Mouse (Mus musculus) midbrain, postnatal 0 days (tissue): ENCODE results near the gene Bmp8b. TPM values are rescaled to one million over a fixed set of nuclear protein-coding genes. Genes with fewer than 3 reads are reported as not detected.
"Not testable (repeated sequence)": the region's sequence is repeated elsewhere in the genome, so short reads cannot be mapped to it uniquely, and the experiment has no call there.

Source experiments
- ATAC-seq: fragments of 200-750 bp; cut with Nextera tagmentation; 2 replicates; pipeline ENCODE4 v1.8.0; 2017; ENCODE audit warnings: moderate number of reproducible peaks, mild to moderate bottlenecking, moderate TSS enrichment, moderate library complexity; ENCODE audit not compliant: low FRiP score
- DNase-seq: peaks from one replicate; pipeline ENCODE4 v3.0.0-alpha.2; 2015; ENCODE audit warnings: low spot score
- H3K27ac ChIP-seq: fragments of 300-500 bp; sonication (generic); 2 replicates; pipeline ENCODE4 v1.5.1; 2014; ENCODE audit warnings: low read depth, mild to moderate bottlenecking, low read length, mixed read lengths
- H3K27me3 ChIP-seq: fragments of 300-500 bp; sonication (generic); 2 replicates; pipeline ENCODE4 v1.6.1; 2014; ENCODE audit warnings: low read length, control low read depth, mixed read lengths; ENCODE audit not compliant: insufficient read depth
- H3K36me3 ChIP-seq: fragments of 300-500 bp; sonication (generic); 2 replicates; pipeline ENCODE4 v1.6.1; 2014; ENCODE audit warnings: low read length, control low read depth, mixed read lengths; ENCODE audit not compliant: insufficient read depth
- H3K4me1 ChIP-seq: fragments of 300-500 bp; sonication (generic); 2 replicates; pipeline ENCODE4 v1.6.1; 2014; ENCODE audit warnings: mild to moderate bottlenecking, control low read depth, antibody characterized with exemption, low read length, mixed read lengths; ENCODE audit not compliant: insufficient read depth
- H3K4me2 ChIP-seq: fragments of 300-500 bp; sonication (generic); 2 replicates; pipeline ENCODE4 v1.6.1; 2014; ENCODE audit warnings: low read depth, mild to moderate bottlenecking, low read length, mixed read lengths; ENCODE audit not compliant: poor library complexity, severe bottlenecking
- H3K4me3 ChIP-seq: fragments of 300-500 bp; sonication (generic); 2 replicates; pipeline ENCODE4 v1.5.1; 2014; ENCODE audit warnings: low read depth, mild to moderate bottlenecking, low read length, moderate library complexity
- H3K9ac ChIP-seq: fragments of 300-500 bp; sonication (generic); replicated peaks from 2 replicates; pipeline ENCODE4 v1.6.1; 2014; ENCODE audit warnings: mild to moderate bottlenecking, low read length, moderate library complexity, mixed read lengths; ENCODE audit not compliant: poor library complexity, severe bottlenecking
- H3K9me3 ChIP-seq: fragments of 300-500 bp; sonication (generic); 2 replicates; pipeline ENCODE4 v1.6.1; 2016; ENCODE audit warnings: low read length, control low read depth
- CTCF ChIP-seq: IDR thresholded peaks from 2 replicates; pipeline ENCODE4 v1.5.1; 2016; ENCODE audit warnings: antibody characterized with exemption, mild to moderate bottlenecking
- WGBS: fragments of 180-500 bp; shearing (Covaris S2); extraction: QIAGEN DNeasy Blood & Tissue Kit; methylation state at CpG from one replicate; pipeline ENCODE4 v1.1.7; 2014; 5-methylcytosine and 5-hydroxymethylcytosine counted together
- polyA plus RNA-seq: library from polyadenylated mRNA; unstranded; fragments of >200 nt; fragmentation: Nextera tagmentation; extraction: Ambion mirVana; gene quantifications from 2 replicates; pipeline ENCODE4 v1.2.1, GENCODE M21; 2015
- total RNA-seq: library from RNA; depleted of rRNA; stranded (reverse); fragments of >200 nt; gene quantifications from 2 replicates; pipeline ENCODE4 v1.2.3, GENCODE M21; 2014

The Bmp8b gene
- total and polyA plus RNA-seq, 2 experiments from 2014 or later = 0.56 to 1.5 TPM

GRCm38 (mm10) chr4:123106864-123107263 is 1.9 kb downstream of the Bmp8b start:
- no peak for TF ChIP-seq CTCF
- Histone ChIP-seq H3K9ac (no peak overlapping the region), H3K27me3 (peaks cover 24% of the 10 kb centered on the region), H3K4me1 (peaks cover 5% of the 10 kb centered on the region; the same call in 1 of the 2 replicates), H3K4me2 (no peak overlapping the region), H3K9me3 (no peaks in the 10 kb centered on the region), H3K27ac (no peak overlapping the region), H3K4me3 (no peak overlapping the region), H3K36me3 (no peaks in the 10 kb centered on the region)
- ATAC-seq = no peak
- DNase-seq = no peak
- WGBS = 92% methylated on average over 2 of the region's 2 CpGs

- no peak overlapping the region for H3K4me3 ChIP-seq
- H3K4me1 ChIP-seq = peaks cover 5% of the 10 kb centered on the region; the same call in 1 of the 2 replicates
- H3K27me3 ChIP-seq = peaks cover 24% of the 10 kb centered on the region
- no peak overlapping the region for H3K4me2 ChIP-seq
- WGBS = 92% methylated on average over 5 of the region's 5 CpGs
- H3K9me3 ChIP-seq = no peaks in the 10 kb centered on the region
- no peak for TF ChIP-seq CTCF
- ATAC-seq = no peak
- H3K36me3 ChIP-seq = no peaks in the 10 kb centered on the region
- H3K9ac ChIP-seq = no peak overlapping the region
- no peak overlapping the region for H3K27ac ChIP-seq
- no peak for DNase-seq
Observed at GRCm38 (mm10) chr4:123108056-123108455, 3.1 kb downstream of the Bmp8b start.

- ATAC-seq = no peak
- H3K9me3 ChIP-seq = no peaks in the 10 kb centered on the region
- WGBS = 81% methylated on average over 4 of the region's 4 CpGs
Observed at GRCm38 (mm10) chr4:123110751-123111150, 5.8 kb downstream of the Bmp8b start.

GRCm38 (mm10) chr4:123111275-123111983 is 6.5 kb downstream of the Bmp8b start:
- not testable (repeated sequence) for H3K9me3 ChIP-seq, H3K4me2 ChIP-seq, H3K4me3 ChIP-seq, DNase-seq, H3K4me1 ChIP-seq, H3K27me3 ChIP-seq, H3K9ac ChIP-seq, ATAC-seq, H3K27ac ChIP-seq, H3K36me3 ChIP-seq
- 77% methylated on average over 10 of the region's 10 CpGs for WGBS

More at GRCm38 (mm10) chr4:123110751-123111150, 5.8 kb downstream of the Bmp8b start:
- H3K9ac ChIP-seq = no peak overlapping the region
- H3K27me3 ChIP-seq = peaks cover 7% of the 10 kb centered on the region; the same call in 1 of the 2 replicates
- H3K4me3 ChIP-seq = no peak overlapping the region
- no peak overlapping the region for H3K4me2 ChIP-seq
- DNase-seq = no peak
- no peak for TF ChIP-seq CTCF
- H3K27ac ChIP-seq = no peak overlapping the region
- no peaks in the 10 kb centered on the region for H3K36me3 ChIP-seq
- H3K4me1 ChIP-seq = no peaks in the 10 kb centered on the region

GRCm38 (mm10) chr4:123112216-123112764 is 7.3 kb downstream of the Bmp8b start:
- H3K27me3 ChIP-seq = no peaks in the 10 kb centered on the region
- ATAC-seq = no peak
- 76% methylated on average over 8 of the region's 8 CpGs for WGBS
- no peak overlapping the region for H3K9ac ChIP-seq
- H3K4me1 ChIP-seq = no peaks in the 10 kb centered on the region
- H3K4me2 ChIP-seq = no peak overlapping the region
- DNase-seq = no peak
- H3K27ac ChIP-seq = no peak overlapping the region
- no peak overlapping the region for H3K4me3 ChIP-seq
- no peaks in the 10 kb centered on the region for H3K9me3 ChIP-seq
- no peak for TF ChIP-seq CTCF
- no peaks in the 10 kb centered on the region for H3K36me3 ChIP-seq

- H3K9ac ChIP-seq, H3K4me1 ChIP-seq, H3K27me3 ChIP-seq, H3K4me3 ChIP-seq, H3K27ac ChIP-seq, H3K4me2 ChIP-seq, ATAC-seq, H3K9me3 ChIP-seq, DNase-seq, H3K36me3 ChIP-seq: not testable (repeated sequence)
- WGBS = 95% methylated on average over 4 of the region's 4 CpGs
Observed at GRCm38 (mm10) chr4:123114651-123115050, 9.7 kb downstream of the Bmp8b start.
